Mouse (Mus musculus) olfactory bulb, adult 2 months (tissue): ENCODE measurements around the gene Sltm.

Source experiments
- CTCF ChIP-seq: fragments of 200-500 bp; IDR thresholded peaks from 2 replicates; pipeline ENCODE4 v1.5.1; 2012; ENCODE audit warnings: low read depth, mild to moderate bottlenecking, low read length, moderate library complexity; ENCODE audit not compliant: insufficient read depth
- POLR2A ChIP-seq: fragments of 200-500 bp; IDR thresholded peaks from 2 replicates; pipeline ENCODE4 v1.6.1; 2012; ENCODE audit warnings: mild to moderate bottlenecking, low read depth, low read length, moderate library complexity; ENCODE audit not compliant: insufficient read depth

DNA sequence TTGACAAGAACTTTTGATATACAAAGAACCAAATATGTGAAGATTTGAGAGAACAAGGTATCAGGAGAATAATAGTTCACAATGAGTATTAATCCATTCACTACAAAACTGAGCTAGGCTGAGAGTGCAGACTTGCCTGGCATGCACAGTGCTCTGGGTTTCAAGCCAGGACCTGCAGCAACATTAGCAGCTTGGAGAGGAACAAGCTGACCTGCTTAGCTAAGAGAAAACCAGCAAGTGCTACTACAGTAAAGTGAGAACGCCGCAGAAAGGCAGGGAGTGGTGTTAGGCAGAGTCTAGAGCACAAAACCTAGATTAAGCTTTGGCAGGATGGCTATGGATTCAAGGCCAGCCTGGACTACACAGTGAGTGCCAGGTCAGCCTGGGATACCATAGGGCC, 87.2 kb downstream of the Sltm start:
- TF ChIP-seq CTCF (no peak), POLR2A (no peak)
